Mouse (Mus musculus): ENCODE results near the gene Iqcm.
"Not testable (repeated sequence)": the region's sequence is repeated elsewhere in the genome, so short reads cannot be mapped to it uniquely, and the experiment has no call there.

Iqcm gene

GRCm38 (mm10) chr8:75448394-75448793 is at the start of gene Iqcm:
Iqcm (plus strand) TSS chr8:75448694.
- CTCF ChIA-PET: no interaction called here

- CTCF ChIA-PET: no interaction called here
These were observed 42.0 kb upstream of the Iqcm start, which contains the start of gene Gm10358 for GRCm38 (mm10) chr8:75406489-75406888. Gm10358 (minus strand) TSS chr8:75406589.

GRCm38 (mm10) chr8:75415696-75416095 is 32.8 kb upstream of the Iqcm start:
- CTCF ChIA-PET: not testable (repeated sequence)

- CTCF ChIA-PET: no interaction called here
These were observed 28.3 kb downstream of the Iqcm start for GRCm38 (mm10) chr8:75476756-75477155.

- CTCF ChIA-PET: no interaction called here
These were observed 40.7 kb downstream of the Iqcm start for GRCm38 (mm10) chr8:75489035-75489678.

- CTCF ChIA-PET: no interaction called here
These were observed 60.8 kb downstream of the Iqcm start for GRCm38 (mm10) chr8:75509299-75509698.

GRCm38 (mm10) chr8:75513786-75514185 is 65.3 kb downstream of the Iqcm start:
- CTCF ChIA-PET: no interaction called here

- CTCF ChIA-PET: no interaction called here
These were observed 100.8 kb downstream of the Iqcm start for GRCm38 (mm10) chr8:75549284-75549683.

GRCm38 (mm10) chr8:75596281-75596680 is 147.8 kb downstream of the Iqcm start:
- CTCF ChIA-PET: no interaction called here

- CTCF ChIA-PET: no interaction called here
These were observed 194.5 kb downstream of the Iqcm start for GRCm38 (mm10) chr8:75642958-75643357.

- CTCF ChIA-PET: no interaction called here
These were observed 210.8 kb downstream of the Iqcm start for GRCm38 (mm10) chr8:75659287-75659686.

- CTCF ChIA-PET: no interaction called here
These were observed 298.1 kb downstream of the Iqcm start for GRCm38 (mm10) chr8:75746561-75746960.

- CTCF ChIA-PET: no interaction called here
These were observed 307.1 kb downstream of the Iqcm start for GRCm38 (mm10) chr8:75755596-75755995.

- CTCF ChIA-PET: no interaction called here
These were observed 380.1 kb downstream of the Iqcm start for GRCm38 (mm10) chr8:75828468-75829132.

GRCm38 (mm10) chr8:75835245-75835644 is 386.8 kb downstream of the Iqcm start:
- CTCF ChIA-PET: no interaction called here

- CTCF ChIA-PET: no interaction called here
These were observed 469.3 kb downstream of the Iqcm start for GRCm38 (mm10) chr8:75917603-75918344.

GRCm38 (mm10) chr8:75949166-75949565 is 500.7 kb downstream of the Iqcm start:
- CTCF ChIA-PET: no interaction called here

GRCm38 (mm10) chr8:75956016-75956415 is 507.5 kb downstream of the Iqcm start:
- CTCF ChIA-PET: no interaction called here

GRCm38 (mm10) chr8:76018501-76018900 is 570.0 kb downstream of the Iqcm start:
- CTCF ChIA-PET: no interaction called here

All from spleen, embryonic (tissue).